Mouse (Mus musculus) frontal cortex, postnatal 36 days (tissue): Measurements from ENCODE around the gene Slc16a11.

Experiments
- DNase-seq, 2 experiments: peaks; one replicate each; pipeline ENCODE4 v3.0.0; 2022; ENCODE audit warnings: low spot score in 2 of 2

Gene Slc16a11

DNA sequence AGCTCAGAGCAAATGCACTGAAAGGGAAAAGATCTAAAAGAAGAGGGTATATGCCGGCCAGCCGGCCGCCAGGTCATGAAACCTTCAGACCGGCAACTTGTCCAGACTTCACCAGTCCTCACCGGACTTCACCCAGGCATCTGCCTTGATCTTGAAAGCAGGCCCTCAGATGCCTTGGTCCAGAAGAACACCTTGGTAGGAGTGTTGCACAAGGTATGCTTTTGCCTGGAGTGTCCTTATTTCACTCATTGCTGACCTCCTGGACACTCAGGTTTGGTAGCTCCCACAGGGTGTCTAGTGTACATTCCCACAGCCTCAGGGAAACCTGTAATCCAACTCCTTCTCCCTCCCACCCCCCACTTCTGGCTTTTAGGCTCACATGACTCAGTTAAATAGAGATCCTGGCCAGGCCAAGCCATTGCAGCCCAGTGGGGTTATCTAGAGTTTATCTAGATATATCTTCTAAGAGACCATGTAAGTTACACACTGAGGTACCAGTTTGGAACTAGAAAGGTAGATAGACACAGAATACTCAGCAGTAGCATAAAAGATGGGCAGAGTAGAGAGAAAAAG lies 12.4 kb upstream of the Slc16a11 start:
- DNase-seq, result no peak

DNA sequence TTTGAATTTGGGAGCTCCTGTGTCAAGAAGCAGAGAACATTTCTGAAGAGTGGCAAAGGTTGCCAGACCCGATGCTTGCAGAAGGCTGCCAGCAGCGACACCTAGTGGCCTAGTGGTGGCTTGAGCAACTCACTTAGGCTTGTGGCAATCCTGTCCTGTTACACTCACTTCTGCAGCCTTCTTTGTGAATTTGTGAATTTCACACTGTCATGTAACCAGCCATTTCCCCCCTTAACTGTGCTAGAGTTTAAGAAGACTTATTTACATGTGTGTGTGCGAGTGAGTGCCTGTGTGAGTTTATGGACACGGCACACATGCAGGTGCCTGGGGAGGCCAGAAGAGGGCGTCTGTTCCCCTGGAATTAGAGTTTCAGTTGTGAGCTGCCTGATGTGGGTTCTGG lies 10.9 kb upstream of the Slc16a11 start:
- peak; percentile 65 to 78 for DNase-seq

DNA sequence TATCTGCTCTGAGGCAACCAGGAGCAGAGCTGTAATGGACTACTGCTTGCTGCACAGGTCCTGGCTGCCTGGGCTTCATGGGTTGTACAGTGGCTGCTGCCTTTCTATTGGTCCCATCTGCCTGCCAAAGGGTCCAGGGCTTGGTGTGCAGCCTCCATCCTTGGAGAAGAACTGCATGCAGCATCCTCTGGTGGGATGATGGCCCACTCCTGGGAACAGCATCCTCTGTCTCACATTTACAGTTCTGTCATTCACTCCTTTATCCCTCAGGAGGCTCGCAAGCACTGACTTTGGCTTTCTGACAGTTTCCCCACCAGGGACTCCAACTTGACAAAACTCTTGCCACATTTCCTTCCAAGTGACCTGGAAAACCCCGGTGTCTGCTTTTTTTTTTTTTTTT lies 5.8 kb upstream of the Slc16a11 start:
- DNase-seq, result no peak

DNA sequence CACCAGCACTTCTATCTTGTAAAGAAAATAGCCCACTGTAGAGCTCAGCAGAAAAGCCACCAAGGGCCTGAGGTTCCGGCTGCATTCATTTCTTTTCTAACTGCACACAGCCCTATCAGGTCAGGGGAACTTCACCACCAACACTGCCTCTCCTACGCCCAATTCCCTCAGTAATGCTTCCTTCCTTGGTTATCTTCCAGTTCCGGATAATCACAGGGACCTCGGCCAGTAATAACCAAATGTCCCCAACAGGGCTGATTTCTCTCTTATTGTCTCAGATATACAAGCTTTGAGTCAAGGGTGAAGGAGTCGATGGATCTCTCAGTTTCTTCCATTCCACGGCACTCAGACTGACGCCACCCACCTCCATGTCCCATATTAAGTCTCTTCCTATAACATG lies 5.3 kb upstream of the Slc16a11 start:
- DNase-seq, result no peak

DNA sequence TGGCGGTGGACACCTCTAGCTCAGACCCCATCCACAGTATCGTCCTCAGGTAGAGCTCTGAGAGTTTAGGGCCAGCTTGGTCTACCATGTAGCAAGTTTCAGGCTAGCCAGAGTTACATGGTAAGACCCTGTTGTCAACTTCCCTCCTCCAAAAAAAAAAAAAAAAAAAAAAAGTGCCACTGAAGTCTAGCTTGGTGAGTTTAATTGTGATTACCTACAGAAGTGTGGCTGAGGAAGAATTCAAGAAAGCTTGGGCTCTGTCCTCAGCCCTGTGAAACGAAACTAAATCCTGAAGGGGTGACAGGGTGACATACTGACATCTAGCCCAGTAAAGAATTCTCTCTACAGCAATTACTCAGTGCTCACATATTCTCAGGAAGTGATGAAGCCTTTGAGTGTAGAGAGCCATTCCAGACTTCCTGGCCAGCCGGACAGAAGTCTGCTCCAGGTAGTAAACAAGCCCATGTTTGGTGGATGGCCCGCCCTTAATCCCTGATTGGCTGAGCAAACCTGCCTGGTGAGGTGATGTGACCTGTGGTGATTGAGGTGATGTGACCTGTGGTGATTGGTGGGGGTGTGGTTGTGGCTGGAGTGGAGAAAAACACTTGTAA lies 3.7 kb upstream of the Slc16a11 start:
- no peak for DNase-seq

DNA sequence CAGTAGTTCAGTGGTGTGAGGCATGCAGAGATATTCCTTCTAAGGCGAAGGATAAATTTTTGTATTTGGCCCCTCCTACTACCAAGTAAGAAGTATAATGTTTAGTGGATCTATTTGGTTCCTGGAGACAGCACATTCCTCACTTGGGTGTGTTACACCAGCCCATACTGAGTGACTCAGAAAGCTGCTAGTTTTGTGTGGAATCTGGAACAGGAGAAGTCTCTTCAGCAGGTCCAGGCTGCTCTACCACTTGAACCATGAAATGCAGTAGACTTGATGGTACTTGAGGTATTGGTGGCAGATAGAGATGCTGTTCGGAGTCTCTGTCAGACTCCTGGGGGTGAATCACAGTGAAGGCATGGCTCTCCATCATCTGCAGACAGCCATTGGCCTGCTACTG lies 1.9 kb upstream of the Slc16a11 start:
- no peak for DNase-seq

DNA sequence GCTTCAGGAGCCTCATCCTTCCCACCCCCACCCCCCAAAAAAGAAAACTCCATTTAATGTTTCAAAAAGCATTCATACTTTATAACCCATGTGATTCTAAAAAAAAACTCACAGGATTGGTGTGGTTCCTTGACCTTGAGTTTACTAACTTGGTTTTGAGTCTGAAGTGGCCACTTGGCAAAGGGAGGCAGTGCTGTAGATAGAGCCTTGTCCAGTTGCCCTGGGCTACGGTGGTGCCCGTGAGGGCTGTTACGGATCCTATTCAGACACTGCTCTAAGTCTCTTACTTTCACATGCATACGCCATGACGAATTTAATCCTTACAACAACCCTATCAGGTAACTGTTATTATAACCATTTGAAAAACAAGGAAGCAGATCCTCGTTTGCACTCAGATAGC lies 580 bp upstream of the Slc16a11 start:
- no peak for DNase-seq

DNA sequence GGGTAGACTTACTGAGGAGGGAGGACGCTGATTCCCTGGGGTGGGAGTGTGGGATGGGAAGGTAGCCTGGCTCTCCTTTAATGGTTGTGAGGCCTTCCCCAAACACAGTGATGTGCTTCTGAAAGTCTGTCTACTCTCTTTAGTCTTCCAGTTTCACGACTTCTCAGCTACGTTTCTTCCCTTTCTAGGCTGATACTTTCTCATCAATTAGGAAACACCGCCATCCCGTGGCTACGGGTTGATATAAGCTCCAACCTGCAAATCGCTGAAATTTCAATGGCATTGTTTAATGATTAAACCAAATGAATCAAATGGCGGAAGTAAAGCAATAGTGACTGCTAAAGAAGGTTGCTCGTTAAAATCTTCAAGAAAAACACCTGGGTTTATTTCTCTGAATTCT lies 344 bp downstream of the Slc16a11 start:
- DNase-seq, result peak in 1 of 2 experiments; percentile 77

DNA sequence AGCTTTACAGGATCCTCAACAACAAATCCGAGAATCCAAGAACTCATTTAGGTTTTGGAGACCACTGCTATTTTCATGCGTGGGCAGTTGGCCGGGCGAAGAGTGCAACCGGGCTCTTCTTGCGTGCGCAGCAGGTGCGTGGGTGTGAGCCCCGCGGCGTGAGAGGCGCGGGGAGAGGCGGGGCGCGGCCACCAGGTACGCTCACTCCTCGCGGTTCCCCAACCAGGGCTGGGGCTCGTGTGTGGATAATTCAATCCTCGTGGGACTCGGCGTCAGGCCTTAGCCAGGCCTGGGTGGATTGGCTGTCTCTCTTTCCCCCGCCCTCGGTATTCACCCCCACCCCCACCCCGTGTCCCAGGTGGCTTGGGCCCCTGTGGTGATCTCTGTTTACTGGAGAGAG lies 1.2 kb downstream of the Slc16a11 start:
- peak in 1 of 2 experiments; percentile 53 for DNase-seq

DNA sequence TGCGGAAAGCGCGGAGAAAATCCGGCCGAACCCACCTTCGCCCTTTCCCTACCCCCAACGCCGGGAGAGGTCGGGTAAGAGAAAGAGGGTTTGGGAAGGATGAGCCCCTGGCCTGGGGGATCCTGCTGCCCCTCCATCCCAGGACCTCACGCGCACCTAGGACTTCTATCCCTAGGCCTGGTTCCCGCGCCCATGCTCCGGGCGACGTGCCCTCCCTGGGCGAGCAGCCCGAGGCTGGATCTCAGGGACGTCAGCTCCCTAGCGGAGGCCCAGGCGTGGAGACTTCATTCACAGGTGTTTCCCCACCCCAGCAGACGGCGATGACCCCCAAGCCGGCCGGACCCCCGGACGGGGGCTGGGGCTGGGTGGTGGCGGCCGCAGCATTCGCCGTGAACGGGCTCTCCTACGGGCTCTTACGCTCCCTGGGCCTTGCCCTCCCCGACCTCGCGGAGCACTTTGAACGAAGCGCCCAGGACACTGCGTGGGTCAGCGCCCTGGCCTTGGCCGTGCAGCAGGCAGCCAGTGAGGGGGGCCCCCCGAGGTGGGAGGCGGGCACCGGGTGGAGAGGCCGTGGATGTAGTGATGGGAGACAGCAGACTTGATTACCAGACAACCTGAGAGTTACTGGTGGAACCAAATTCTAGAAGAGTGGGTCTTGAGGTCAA lies 1.8 kb downstream of the Slc16a11 start:
- peak in 1 of 2 experiments; percentile 45 for DNase-seq

DNA sequence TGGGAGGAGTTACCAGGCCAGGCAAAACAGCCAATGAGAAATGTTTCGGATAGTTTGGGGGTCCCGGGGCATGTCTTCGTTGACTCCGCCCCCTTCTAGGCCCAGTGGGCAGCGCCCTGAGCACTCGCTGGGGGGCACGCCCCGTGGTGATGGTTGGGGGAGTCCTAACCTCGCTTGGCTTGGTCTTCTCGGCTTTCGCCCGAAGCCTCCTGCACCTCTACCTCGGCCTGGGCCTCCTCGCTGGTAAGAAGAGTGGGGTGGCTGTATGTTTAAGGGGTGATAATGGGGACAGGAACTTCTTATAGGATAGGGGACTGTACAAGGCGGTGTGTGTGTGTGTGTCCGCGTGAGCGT lies 2.3 kb downstream of the Slc16a11 start:
- DNase-seq, result no peak

DNA sequence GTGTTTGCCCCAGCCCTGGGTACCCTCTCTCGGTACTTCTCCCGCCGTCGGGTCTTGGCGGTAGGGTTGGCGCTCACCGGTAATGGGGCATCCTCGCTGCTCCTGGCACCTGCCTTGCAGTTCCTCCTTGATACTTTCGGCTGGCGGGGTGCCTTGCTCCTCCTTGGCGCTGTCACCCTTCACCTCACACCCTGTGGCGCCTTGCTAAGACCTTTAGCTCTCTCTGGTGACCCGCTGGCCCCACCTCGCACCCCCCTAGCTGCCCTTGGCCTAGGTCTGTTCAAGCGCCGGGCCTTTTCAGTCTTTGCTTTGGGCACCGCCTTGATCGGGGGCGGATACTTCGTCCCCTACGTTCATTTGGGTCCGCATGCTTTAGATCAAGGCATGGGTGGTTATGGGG lies 2.7 kb downstream of the Slc16a11 start:
- no peak for DNase-seq

DNA sequence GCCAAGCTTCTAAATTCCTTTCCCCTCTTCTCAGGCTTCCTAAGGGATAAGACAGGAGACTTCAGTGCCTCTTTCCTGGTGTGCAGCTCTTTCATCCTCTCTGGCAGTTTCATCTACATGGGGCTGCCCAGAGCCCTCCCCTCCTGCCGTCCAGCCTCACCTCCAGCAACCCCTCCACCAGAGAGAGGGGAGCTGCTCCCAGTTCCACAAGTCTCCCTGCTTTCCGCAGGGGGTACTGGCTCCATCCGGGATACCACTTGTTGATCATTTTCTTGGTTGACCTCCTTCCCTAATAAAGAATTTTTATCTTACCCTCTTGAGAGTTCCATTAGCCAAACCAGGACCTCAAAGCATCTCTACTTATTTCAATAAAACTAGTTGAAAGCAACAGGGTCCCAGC lies 3.6 kb downstream of the Slc16a11 start:
- no peak for DNase-seq

DNA sequence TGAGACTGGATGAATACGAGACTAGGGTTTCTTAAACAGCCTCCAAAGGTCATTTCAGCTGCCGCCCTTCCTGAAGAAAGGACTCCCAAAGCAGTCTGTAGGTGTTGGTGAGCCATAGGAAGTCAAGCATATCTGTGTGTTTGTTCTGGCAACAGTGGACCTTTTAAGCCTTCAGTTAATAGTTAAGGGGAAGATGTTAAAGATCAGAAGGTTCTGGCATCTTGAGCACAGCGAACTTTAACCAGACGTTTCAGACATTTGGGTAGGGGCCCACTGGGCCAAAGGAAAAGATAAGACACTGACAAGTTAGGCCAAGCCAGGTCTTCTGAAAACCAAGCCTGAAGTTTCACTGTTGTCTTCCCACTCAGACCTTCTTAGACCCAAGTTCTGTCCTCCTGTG lies 5.5 kb downstream of the Slc16a11 start:
- no peak for DNase-seq

DNA sequence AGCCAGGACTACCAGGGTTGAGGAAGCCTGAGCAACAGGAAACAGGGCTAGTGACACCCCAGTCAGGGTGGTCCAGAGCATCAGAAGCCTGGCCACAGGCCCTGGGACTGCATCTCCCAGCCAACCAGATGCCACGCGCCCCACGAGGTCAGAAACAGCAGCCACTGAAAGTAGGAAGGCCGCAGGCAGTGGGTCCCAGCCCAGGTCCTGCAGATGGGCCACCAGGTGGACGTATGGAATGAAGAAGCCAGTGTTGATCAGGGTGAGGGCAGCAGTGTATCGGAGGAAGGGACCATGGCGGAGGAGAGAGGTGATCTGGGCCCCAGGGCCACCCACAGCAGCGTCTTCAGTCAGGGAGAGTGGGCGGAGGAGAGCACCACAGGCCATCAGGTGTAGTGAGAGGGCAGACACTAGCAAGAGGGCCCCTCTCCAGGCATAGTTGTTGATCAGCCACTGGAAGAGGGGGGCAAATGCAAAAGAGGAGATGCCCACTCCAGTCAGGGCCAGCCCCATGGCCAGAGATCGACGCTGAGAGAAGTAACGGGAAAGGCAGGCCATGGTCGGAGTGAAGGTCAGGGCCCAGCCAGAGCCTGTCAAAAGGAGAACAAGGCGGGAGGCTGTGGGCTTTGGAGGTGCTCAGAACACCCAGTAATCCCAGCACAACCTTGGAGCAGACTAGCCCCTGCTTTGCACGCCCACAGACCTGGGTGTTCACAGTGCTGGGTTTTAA lies 6.4 kb downstream of the Slc16a11 start:
- DNase-seq, result no peak

DNA sequence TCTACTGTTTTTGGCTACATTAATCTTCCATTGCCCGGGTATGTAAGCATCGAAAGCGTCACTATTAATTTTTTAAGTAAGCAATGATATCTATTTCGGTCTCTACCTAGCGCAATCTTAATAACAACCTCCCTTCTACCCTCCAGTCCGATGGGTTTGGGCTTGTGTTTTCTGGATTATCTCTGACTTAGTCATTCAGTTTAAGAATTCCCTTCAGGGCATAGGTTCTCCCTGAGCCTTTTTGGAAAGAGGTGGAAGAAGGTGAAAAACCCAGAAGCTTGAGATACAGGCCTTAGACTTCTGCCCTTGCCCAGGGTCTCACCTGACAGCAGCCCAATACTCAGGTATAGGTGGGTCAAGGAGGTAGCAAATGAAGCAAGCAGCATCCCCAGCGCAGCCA lies 7.3 kb downstream of the Slc16a11 start:
- no peak for DNase-seq

DNA sequence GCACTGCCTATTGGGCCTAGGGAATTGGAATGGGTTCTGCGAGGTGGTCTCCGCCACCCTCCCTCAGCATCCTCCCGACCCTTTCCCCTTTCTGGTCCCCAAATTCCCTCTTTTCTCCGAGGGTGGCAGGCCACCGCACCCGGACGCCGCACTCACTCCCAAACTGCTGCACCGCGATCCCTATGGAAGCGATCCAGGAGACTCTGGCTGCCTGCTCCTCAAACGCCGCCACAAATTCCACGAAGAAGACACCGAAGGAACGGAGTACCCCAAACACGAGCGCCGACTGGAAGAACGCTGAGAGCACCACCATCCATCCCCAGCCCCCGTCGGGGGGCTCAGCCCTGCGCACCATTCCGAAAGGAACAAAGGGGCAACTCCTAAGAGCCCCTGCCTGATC lies 7.8 kb downstream of the Slc16a11 start:
- DNase-seq, result no peak

DNA sequence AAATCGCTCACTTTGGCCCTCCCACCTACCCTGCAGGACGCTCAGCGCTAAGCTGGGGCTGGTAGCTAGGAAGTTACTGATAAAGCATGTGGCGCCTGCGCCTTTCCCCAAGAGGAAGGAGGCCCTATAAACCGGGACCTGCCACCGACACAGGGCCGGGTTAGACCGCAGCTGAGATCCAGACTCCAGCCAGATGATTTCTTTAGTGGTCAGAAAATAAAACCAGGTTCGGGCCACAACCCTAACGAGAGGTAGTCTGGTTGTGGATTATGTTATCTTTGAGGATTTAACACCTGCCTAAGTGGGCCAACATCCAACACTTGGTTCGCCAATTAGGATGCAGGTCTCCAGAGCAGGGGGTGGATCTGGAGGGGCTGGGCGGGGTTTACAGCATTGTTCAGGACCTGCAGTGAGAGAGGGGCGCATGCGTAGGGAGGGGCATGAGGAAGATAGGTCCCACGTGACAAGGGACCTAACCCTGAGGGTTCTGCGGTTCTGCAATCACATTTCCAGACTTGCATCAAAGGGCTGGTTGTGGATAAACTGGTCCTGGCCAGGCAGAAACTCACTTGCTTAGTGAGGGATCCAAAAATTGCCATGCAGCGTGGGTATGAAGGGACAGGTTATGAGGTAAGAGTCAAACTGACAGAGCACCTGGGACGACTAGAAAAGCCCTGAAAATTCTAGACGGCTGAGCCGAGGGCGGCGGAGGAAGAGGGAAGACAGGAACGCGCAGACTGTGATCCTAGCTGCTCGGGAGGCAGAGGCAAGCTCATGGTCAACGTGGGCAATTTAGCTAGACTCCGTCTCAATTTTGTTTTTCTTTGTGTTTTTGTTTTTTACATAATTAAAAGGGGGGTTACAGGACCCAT lies 8.4 kb downstream of the Slc16a11 start, which contains the start of gene Slc16a13:
Gene Slc16a13 (minus strand): TSS at position 334 of the 872 bp plus-strand sequence.
- peak; percentile 93 to 95 for DNase-seq

DNA sequence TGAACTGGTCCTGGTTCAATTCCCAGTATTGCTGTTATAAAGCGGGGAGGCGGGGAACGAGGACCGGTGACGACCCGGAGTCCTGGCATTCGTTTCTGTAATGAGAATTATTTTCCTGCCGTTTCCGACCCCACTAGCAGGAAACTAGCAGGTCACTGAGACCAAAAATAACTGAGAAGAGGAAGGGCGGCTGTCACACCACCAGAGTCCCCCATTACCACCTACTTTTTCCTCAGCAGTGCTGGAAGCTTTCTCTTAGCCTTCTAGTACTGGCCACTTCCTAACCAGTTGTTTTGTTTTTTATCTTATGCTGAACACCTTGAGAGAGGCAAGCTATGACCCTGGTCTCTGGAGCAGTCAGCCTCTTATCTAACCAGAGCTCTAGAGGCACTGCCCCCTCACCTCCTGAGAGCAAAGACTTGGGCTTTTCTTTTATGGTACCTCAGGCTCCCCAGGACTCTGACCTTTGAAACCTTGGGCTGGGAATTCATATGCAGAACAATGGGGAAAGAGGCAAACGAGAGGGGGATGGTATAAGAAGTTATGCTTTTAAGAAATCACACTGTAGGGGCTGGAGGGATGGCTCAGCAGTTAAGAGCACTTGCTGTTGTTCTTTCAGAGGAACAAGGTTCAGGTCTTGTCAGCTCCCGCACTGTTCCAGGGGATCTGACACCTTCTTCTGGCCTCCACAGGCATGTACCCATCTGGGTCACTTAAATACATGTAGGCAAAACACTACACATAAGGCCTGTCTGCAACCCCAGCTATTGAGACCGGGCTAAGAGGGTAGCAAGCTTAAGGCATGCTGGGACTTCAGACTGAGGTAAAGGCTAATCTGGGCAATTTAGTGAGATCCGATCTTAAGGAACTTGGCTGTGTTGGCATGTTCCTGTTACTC lies 9.3 kb downstream of the Slc16a11 start:
- DNase-seq, result no peak

DNA sequence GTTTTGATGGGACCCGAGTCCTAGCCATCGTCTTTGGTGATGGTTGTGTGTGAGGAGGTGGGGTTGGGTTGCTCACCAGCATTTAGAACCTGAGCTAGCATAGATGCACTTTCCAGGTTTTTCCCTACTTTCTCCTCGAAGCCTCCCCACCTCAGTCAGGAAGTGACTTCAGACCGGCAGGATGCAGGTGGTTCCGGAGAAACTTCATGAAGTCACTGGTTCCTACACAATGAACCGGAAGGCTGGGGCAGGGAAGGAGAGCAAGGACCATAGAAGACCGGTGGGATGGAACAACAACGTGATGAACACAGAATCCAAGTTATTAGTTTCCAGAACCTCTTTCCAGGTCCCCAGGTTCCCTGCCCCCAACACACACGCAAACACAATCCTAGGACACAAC lies 11.2 kb downstream of the Slc16a11 start:
- DNase-seq, result no peak
